Mouse (Mus musculus): ENCODE results near the gene Rc3h2. TPM values are rescaled to one million over a fixed set of nuclear protein-coding genes. Genes with fewer than 3 reads are reported as not detected.

Rc3h2 gene
- polyA plus RNA-seq (2012; rRNA removed) (2.9 and 3.7 TPM in 2 replicates), polyA plus RNA-seq (2014; fragmentation: Nextera tagmentation; extraction: Ambion mirVana) (3.0 and 3.2 TPM in 2 replicates)

DNA sequence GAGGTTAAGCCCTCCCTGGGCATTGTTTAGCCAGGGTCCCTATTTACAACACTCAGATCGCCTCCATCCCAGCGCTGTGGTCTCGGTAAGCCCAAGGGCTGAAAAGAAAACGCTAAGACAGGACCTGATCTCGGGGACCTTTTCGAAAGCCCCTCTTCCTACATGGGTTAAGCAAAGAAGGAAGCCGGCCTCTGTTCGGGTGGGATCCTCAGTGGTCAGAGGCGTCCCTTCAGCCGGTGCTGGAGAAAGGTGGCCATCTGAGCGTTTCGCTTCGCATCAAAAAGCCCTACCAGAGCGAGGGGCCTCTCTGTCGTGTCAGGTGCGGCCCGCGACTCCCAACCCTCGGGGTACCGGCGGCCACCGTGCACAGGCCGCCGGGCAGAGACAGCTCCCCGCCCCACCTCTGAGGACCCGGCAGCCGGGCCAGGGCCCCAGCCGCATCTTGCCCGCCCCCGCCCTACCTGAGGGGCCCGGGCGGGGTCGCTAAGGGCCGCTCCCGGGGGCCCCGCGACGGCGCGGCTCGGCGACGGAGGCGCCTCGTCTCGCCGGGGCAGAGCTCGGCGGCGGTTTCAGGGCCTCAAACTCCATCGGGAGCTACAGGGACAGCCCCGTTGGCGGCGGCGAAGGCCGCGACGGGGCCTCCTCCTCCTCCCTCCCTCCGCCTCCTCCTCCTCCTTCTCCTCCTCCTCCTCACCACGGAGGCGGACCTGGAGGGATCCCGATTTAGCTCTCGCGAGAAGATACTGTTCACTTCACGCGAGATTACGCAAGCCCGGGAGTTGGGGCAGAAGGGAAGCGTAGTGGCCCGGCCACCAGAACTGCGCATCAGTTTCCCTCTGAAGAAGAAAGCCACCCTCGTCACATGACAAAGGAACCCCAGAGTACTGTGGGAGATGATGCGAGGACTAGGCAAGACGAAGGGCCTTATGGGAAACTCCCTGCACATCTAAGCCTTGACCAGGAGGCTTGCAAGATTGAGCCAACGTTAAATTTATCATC, at the start of gene Rc3h2:
Gene Rc3h2, minus strand, starts transcription at position 598 of the 999 bp plus-strand sequence.
- peak within 1 kb of the TSS; percentile 84 for H3K4me2 ChIP-seq (ENCODE audit: low read depth)
- ATAC-seq (ENCODE audit: insufficient read depth) (peak; percentile 97), DNase-seq (ENCODE audit: low read depth in 3 of 3, low spot score in 3 of 3) (peak; percentile 97 to 98 (median 98))
- H3K4me1 ChIP-seq (replicated peaks; ENCODE audit: control insufficient read depth in 2 of 2, insufficient read depth in 2 of 2, low read length in 1 of 2): peaks cover 0 to 4% of the 10 kb centered on the region in 2 experiments; a peak in 3 of 4 replicates
- no peaks in the 10 kb centered on the region for H3K36me3 ChIP-seq (replicated peaks; ENCODE audit: control insufficient read depth, insufficient read depth, low read depth)
- TF ChIP-seq CTCF (IDR thresholded peaks at IDR 0.05; ENCODE audit: low read depth): no peak
- peak; percentile 76 for TF ChIP-seq EP300 (IDR thresholded peaks at IDR 0.05; ENCODE audit: low read depth)
- peak within 1 kb of the TSS; percentile 85 for H3K27ac ChIP-seq
- H3K9me3 ChIP-seq (ENCODE audit: control insufficient read depth, low read length): no peaks in the 10 kb centered on the region
- H3K27me3 ChIP-seq (ENCODE audit: control insufficient read depth, insufficient read depth, low read length): no peaks in the 10 kb centered on the region
- H3K4me3 ChIP-seq (ENCODE audit: insufficient read depth in 1 of 2, low read depth in 2 of 2, low read length in 2 of 2): peak within 1 kb of the TSS; percentile 78 to 98
- under 1% methylated on average over 71 of the region's 75 CpGs for WGBS (ENCODE audit: insufficient replicate concordance)
- peak within 1 kb of the TSS; percentile 95 for H3K9ac ChIP-seq (replicated peaks)

DNA sequence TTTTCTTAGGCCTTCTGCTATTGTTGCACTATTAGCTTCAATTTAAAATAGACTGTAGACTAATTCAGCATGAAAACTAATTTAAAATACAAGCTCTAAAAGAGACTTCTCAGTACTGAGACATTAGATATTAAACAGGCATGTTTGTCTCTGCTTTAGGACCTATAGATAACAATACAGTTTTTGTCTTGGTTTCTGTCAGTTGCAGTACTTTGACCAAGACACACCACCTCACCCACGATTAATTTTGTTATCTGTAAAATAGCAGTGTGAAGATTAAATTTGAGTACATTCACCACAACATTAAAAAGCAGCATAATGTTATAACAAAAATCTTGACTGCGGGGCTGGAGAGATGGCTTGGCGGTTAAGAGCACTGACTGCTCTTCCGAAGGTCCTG, 43.6 kb upstream of the Rc3h2 start:
- no peaks in the 10 kb centered on the region; the same call in 1 of the 2 replicates for H3K36me3 ChIP-seq (replicated peaks; ENCODE audit: control insufficient read depth, insufficient read depth, low read depth)
- H3K27me3 ChIP-seq (ENCODE audit: control insufficient read depth, insufficient read depth, low read length): no peaks in the 10 kb centered on the region
- ATAC-seq (ENCODE audit: insufficient read depth) (no peak), DNase-seq (ENCODE audit: low read depth in 3 of 3, low spot score in 3 of 3) (no peak)
- no peak overlapping the region for H3K27ac ChIP-seq
- H3K9ac ChIP-seq (replicated peaks): no peak overlapping the region
- no peaks in the 10 kb centered on the region for H3K9me3 ChIP-seq (ENCODE audit: control insufficient read depth, low read length)
- no peak overlapping the region for H3K4me2 ChIP-seq (ENCODE audit: low read depth)
- no peak overlapping the region for H3K4me3 ChIP-seq (ENCODE audit: insufficient read depth in 1 of 2, low read depth in 2 of 2, low read length in 2 of 2)
- WGBS (ENCODE audit: insufficient replicate concordance): 60% methylated on average over 4 of the region's 4 CpGs
- H3K4me1 ChIP-seq (replicated peaks; ENCODE audit: control insufficient read depth in 2 of 2, insufficient read depth in 2 of 2, low read length in 1 of 2): no peaks in the 10 kb centered on the region; a peak in 1 of 4 replicates
- TF ChIP-seq EP300 (IDR thresholded peaks at IDR 0.05; ENCODE audit: low read depth) (0 out of 2 replicates have a peak, but pooled peaks have one; percentile 13), CTCF (IDR thresholded peaks at IDR 0.05; ENCODE audit: low read depth) (no peak)

DNA sequence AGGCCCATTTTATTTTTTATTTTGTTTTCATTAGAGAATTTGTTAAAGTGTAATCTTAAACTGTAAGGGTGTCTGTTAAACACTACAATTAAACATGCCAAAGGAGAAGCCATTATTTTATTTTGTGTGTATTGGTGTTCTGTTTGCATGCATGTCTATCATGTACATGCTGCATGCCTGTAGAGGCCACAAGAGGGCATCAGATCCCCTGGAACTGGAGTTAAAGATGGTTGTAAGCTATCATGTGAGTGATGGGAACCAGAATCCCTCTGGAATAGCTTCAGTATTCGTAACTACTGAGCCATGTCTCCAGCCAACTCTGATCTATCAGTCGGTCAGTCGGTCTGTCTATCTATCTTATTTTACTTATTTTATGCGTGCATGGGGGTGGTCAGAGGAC, 38.0 kb upstream of the Rc3h2 start:
- H3K4me2 ChIP-seq (ENCODE audit: low read depth): no peak overlapping the region
- ATAC-seq (ENCODE audit: insufficient read depth): no peak
- no peak for DNase-seq (ENCODE audit: low read depth in 3 of 3, low spot score in 3 of 3)
- WGBS (ENCODE audit: insufficient replicate concordance): 87% methylated on average over 4 of the region's 4 CpGs
- H3K36me3 ChIP-seq (replicated peaks; ENCODE audit: control insufficient read depth, insufficient read depth, low read depth): no peaks in the 10 kb centered on the region
- no peak overlapping the region for H3K9ac ChIP-seq (replicated peaks)
- no peaks in the 10 kb centered on the region for H3K9me3 ChIP-seq (ENCODE audit: control insufficient read depth, low read length)
- H3K27me3 ChIP-seq (ENCODE audit: control insufficient read depth, insufficient read depth, low read length): no peaks in the 10 kb centered on the region
- no peak overlapping the region for H3K4me3 ChIP-seq (ENCODE audit: insufficient read depth in 1 of 2, low read depth in 2 of 2, low read length in 2 of 2)
- no peaks in the 10 kb centered on the region; a peak in 1 of 4 replicates for H3K4me1 ChIP-seq (replicated peaks; ENCODE audit: control insufficient read depth in 2 of 2, insufficient read depth in 2 of 2, low read length in 1 of 2)
- TF ChIP-seq EP300 (IDR thresholded peaks at IDR 0.05; ENCODE audit: low read depth) (no peak), CTCF (IDR thresholded peaks at IDR 0.05; ENCODE audit: low read depth) (peak; percentile 37; the same call in 1 of the 2 replicates)
- no peak overlapping the region for H3K27ac ChIP-seq

DNA sequence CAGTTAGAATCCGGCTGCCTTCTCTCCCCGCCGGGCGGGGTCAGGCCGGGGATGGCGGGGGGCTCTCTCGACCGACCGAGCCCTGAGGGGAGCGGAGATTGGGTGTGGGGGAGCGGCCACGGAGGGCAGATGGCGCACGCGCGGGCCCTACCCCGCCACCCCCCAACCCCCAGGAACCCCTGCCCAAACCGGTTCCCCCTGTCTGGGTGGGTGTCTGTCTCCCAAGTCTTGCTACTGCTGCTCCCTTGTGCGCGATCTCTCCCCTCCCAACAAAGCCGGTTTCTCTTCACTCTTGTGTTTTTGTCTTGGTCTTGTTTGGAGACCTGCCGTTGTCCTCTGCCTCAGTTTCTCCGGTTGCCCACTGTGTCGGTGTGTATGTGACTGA, 29.7 kb upstream of the Rc3h2 start:
- no peaks in the 10 kb centered on the region for H3K27me3 ChIP-seq (ENCODE audit: control insufficient read depth, insufficient read depth, low read length)
- 0% methylated on average over 23 of the region's 24 CpGs for WGBS (ENCODE audit: insufficient replicate concordance)

More for the DNA sequence above, 29.7 kb upstream of the Rc3h2 start:
- Histone ChIP-seq H3K36me3 (replicated peaks; ENCODE audit: control insufficient read depth, insufficient read depth, low read depth) (no peaks in the 10 kb centered on the region; the same call in 1 of the 2 replicates), H3K9me3 (ENCODE audit: control insufficient read depth, low read length) (no peaks in the 10 kb centered on the region), H3K9ac (replicated peaks) (peak overlapping the region; percentile 93), H3K27ac (peak overlapping the region; percentile 61), H3K4me1 (replicated peaks; ENCODE audit: control insufficient read depth in 2 of 2, insufficient read depth in 2 of 2, low read length in 1 of 2) (peaks cover 6 to 7% of the 10 kb centered on the region in 2 experiments), H3K4me2 (ENCODE audit: low read depth) (peak overlapping the region; percentile 75), H3K4me3 (ENCODE audit: insufficient read depth in 1 of 2, low read depth in 2 of 2, low read length in 2 of 2) (peak overlapping the region; percentile 88 to 90)
- TF ChIP-seq CTCF (IDR thresholded peaks at IDR 0.05; ENCODE audit: low read depth): no peak
- no peak for TF ChIP-seq EP300 (IDR thresholded peaks at IDR 0.05; ENCODE audit: low read depth)
- DNase-seq (ENCODE audit: low read depth in 3 of 3, low spot score in 3 of 3) (no peak), ATAC-seq (ENCODE audit: insufficient read depth) (peak; percentile 60)

Measured in liver, embryonic 14.5 days (tissue).